Comparison of ENCODE assay signal across 8 mouse cellular contexts in the genomic region with DNA sequence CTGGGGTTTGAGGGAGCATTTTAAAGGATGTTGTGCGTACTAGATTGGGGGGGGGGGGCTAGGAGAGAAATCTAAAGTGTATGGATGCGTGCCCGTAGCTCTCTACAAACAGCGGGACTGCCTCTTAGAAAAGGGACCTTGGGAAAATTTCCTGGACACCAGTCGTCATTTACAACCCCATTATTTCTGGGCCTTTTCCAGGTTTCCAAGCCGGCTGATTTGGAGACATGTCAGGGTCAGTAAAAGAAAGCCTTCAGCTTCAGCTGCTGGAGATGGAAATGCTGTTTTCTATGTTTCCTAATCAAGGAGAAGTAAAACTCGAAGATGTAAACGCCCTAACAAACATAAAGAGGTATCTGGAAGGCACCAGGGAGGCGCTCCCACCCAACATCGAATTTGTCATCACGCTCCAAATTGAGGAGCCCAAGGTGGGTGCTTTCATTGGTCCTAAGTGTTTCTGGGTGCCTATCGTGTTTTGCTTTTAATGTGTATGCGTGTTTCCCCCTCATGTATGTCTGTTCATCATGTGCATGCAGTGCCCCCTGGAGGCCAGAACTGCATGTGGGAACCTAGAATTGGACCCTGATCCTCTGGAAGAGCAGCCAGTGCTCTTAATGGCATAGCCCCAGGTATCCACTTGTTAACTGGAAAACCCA. TPM values are rescaled to one million over a fixed set of nuclear protein-coding genes. Genes with fewer than 3 reads are reported as not detected.
A peak's percentile ranks its signal among the peaks of the same experiment; 100 is the strongest.
DNase-seq lines count a peak whose midpoint lies in the region; ATAC-seq lines count a peak whose summit lies in the region.

No protein-coding gene starts in this region.

- DNase-seq in R1 (ENCODE audit: low read depth, low spot score) = peak; percentile 89
- DNase-seq in cerebellum, postnatal 25 days = peak; percentile 75 to 88
- DNase-seq in frontal cortex, postnatal 36 days (ENCODE audit: low spot score in 2 of 2) = peak; percentile 77 to 87
- DNase-seq in layer of hippocampus, postnatal 36 days = peak; percentile 72 to 74
- DNase-seq in lung, postnatal 36 days = peak; percentile 96
- DNase-seq in retina, embryonic 14.5 days (ENCODE audit: low spot score) = peak; percentile 89
- peak; percentile 83 to 87 for DNase-seq in thymus, postnatal 36 days

- no peaks in the 10 kb centered on the region for H3K9me3 ChIP-seq in hindbrain, embryonic 15.5 days

- H3K4me2 ChIP-seq in hindbrain, embryonic 15.5 days = peak overlapping the region; percentile 97

- no peak overlapping the region for H3K27ac ChIP-seq in hindbrain, embryonic 15.5 days (replicated peaks)

- peak overlapping the region; percentile 50 for H3K9ac ChIP-seq in hindbrain, embryonic 15.5 days

- H3K36me3 ChIP-seq in hindbrain, embryonic 15.5 days = peaks cover 9% of the 10 kb centered on the region; the same call in 1 of the 2 replicates

- H3K27me3 ChIP-seq in hindbrain, embryonic 15.5 days = no peaks in the 10 kb centered on the region

- no peak for ATAC-seq in hindbrain, embryonic 15.5 days (ENCODE audit: low FRiP score, low read depth)

- H3K4me3 ChIP-seq in hindbrain, embryonic 15.5 days = peak overlapping the region; percentile 60

- 9% methylated on average over 13 of the region's 13 CpGs for WGBS in hindbrain, embryonic 15.5 days

- H3K4me1 ChIP-seq in hindbrain, embryonic 15.5 days (replicated peaks) = peaks cover 22% of the 10 kb centered on the region

RNA-seq across cellular contexts. Expression of a gene that starts 1.0 kb away (rescaled TPM):
- polyA plus RNA-seq in hindbrain, embryonic 15.5 days (2015; fragmentation: Nextera tagmentation; extraction: Ambion mirVana) = 25.2 and 29.3 TPM in 2 replicates
- 10 to 100 TPM; 24.8 to 27.6 TPM for total RNA-seq in layer of hippocampus, postnatal 36 days (2021)

RNA-seq across cellular contexts. Expression of a gene that starts 1.1 kb away (rescaled TPM):
- 35.0 and 35.8 TPM in 2 replicates for polyA plus RNA-seq in hindbrain, embryonic 15.5 days (2015; fragmentation: Nextera tagmentation; extraction: Ambion mirVana)
- total RNA-seq in layer of hippocampus, postnatal 36 days (2021) = 10 to 100 TPM; 16.6 to 16.9 TPM
